Mouse (Mus musculus) ES-Bruce4 (cell line): ENCODE measurements around the gene Arnt2.

Experiments used
- CTCF ChIP-seq: IDR thresholded peaks from one replicate; pipeline ENCODE4 v1.8.1; 2011; ENCODE audit warnings: low read depth, low read length
- POLR2A ChIP-seq: IDR thresholded peaks from one replicate; pipeline ENCODE4 v1.8.1; 2011; ENCODE audit warnings: low read length; ENCODE audit not compliant: insufficient read depth

DNA sequence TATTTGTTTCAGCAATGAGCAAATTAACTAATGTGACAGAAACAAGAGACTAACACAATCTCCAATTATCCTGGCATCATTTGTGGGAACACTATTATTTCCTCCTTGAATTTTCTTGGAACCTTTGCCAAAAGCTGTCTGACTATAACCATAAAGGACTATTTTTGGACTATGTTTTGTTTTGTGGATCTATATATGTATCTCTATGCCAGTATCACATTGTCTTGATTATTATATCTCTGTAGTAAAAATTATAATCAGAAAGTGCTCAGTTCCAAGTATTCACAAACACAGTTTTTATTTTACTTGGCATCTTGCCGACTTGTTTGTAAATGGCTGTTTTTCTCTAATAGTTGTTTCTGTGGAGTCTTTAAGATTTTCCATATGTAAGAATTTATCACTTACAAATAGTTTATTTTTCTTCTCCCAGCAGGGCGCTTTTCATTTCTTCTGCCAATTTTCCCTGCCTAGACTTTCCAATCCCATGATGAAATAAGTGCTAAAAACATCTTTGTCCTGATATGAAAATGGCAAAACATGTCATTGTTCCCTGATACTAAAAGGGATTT lies 32.5 kb upstream of the Arnt2 start:
- no peak for TF ChIP-seq CTCF
- TF ChIP-seq POLR2A, result no peak
